Mouse (Mus musculus) liver, embryonic 11.5 days (tissue): Measurements from ENCODE around the gene Gm4216. TPM values are rescaled to one million over a fixed set of nuclear protein-coding genes. Genes with fewer than 3 reads are reported as not detected.
"Not testable (repeated sequence)": the region's sequence is repeated elsewhere in the genome, so short reads cannot be mapped to it uniquely, and the experiment has no call there.

Experiments used
- ATAC-seq: fragments of 200-750 bp; cut with Nextera tagmentation; replicated peaks from 2 replicates; pipeline ENCODE4 v1.8.0; 2017; ENCODE audit warnings: moderate number of reproducible peaks, mild to moderate bottlenecking, moderate TSS enrichment, moderate library complexity; ENCODE audit not compliant: low FRiP score
- DNase-seq: peaks from one replicate; pipeline ENCODE4 v3.0.0-alpha.2; 2017; ENCODE audit warnings: low spot score
- H3K27ac ChIP-seq: fragments of 300-500 bp; sonication (generic); 2 replicates; pipeline ENCODE4 v1.5.1; 2014; ENCODE audit warnings: mild to moderate bottlenecking, low read depth, low read length, control low read depth
- H3K27me3 ChIP-seq: fragments of 300-500 bp; sonication (generic); replicated peaks from 2 replicates; pipeline ENCODE4 v1.6.1; 2014; ENCODE audit warnings: low read length, mixed read lengths; ENCODE audit not compliant: control insufficient read depth, insufficient read depth
- H3K36me3 ChIP-seq: fragments of 300-500 bp; sonication (generic); 2 replicates; pipeline ENCODE4 v1.6.1; 2014; ENCODE audit warnings: mild to moderate bottlenecking, low read length, moderate library complexity, mixed read lengths; ENCODE audit not compliant: control insufficient read depth, insufficient read depth
- H3K4me1 ChIP-seq: fragments of 300-500 bp; sonication (generic); replicated peaks from 2 replicates; pipeline ENCODE4 v1.6.1; 2014; ENCODE audit warnings: low read length, mixed read lengths; ENCODE audit not compliant: control insufficient read depth, insufficient read depth
- H3K4me2 ChIP-seq: fragments of 300-500 bp; sonication (generic); 2 replicates; pipeline ENCODE4 v1.6.1; 2014; ENCODE audit warnings: mild to moderate bottlenecking, control low read depth, moderate library complexity
- H3K4me3 ChIP-seq: fragments of 300-500 bp; sonication (generic); 2 replicates; pipeline ENCODE4 v1.5.1; 2014; ENCODE audit warnings: low read depth, low read length, control low read depth
- H3K9ac ChIP-seq: fragments of 300-500 bp; sonication (generic); 2 replicates; pipeline ENCODE4 v1.6.1; 2014; ENCODE audit warnings: low read depth, low read length, control low read depth
- H3K9me3 ChIP-seq: fragments of 300-500 bp; sonication (generic); 2 replicates; pipeline ENCODE4 v1.6.1; 2016; ENCODE audit warnings: low read length, inconsistent platforms, mixed read lengths; ENCODE audit not compliant: control insufficient read depth
- WGBS: fragments of 180-500 bp; shearing (Covaris S2); extraction: QIAGEN DNeasy Blood & Tissue Kit; methylation state at CpG from one replicate; pipeline ENCODE4 v1.1.7; 2014; 5-methylcytosine and 5-hydroxymethylcytosine counted together
- polyA plus RNA-seq: library from polyadenylated mRNA; unstranded; fragments of >200 nt; fragmentation: Nextera tagmentation; extraction: Ambion mirVana; gene quantifications from 2 replicates; pipeline ENCODE4 v1.2.1, GENCODE M21; 2014

Gm4216 gene
- polyA plus RNA-seq: not detected in 2 replicates

DNA sequence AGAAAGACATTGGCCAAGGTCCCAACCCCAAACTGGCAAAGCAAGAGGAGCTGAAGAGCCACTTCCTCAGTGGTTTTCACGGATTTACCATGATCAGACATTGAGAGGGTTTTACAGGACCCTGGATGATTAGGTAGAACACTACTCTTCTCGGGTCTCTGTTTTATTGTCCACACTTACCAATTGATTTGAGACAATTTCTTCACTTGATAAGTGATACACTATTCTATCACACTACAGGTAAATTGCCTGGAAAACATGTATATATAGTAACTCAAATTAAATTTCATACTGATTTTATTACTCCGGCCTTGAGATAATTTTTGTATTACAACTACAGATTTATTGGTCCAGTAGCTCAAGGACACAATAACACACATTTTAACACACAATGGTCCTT is at the start of gene Gm4216:
Gene Gm4216, minus strand, starts transcription at position 101 of the 400 bp plus-strand sequence.
- not testable (repeated sequence) for H3K9ac ChIP-seq, H3K9me3 ChIP-seq, H3K36me3 ChIP-seq, H3K4me3 ChIP-seq, H3K27me3 ChIP-seq, H3K27ac ChIP-seq, H3K4me1 ChIP-seq, H3K4me2 ChIP-seq, ATAC-seq, DNase-seq
- WGBS: no CpG with 5 or more reads among the region's 3 CpGs

- H3K27ac ChIP-seq, H3K9me3 ChIP-seq, H3K36me3 ChIP-seq, H3K4me3 ChIP-seq, ATAC-seq, H3K27me3 ChIP-seq, H3K4me1 ChIP-seq, DNase-seq, H3K9ac ChIP-seq, H3K4me2 ChIP-seq: not testable (repeated sequence)
- no CpG with 5 or more reads among the region's 1 CpGs for WGBS
These were observed 47.6 kb upstream of the Gm4216 start, which contains the start of gene Gm8720 for GRCm38 (mm10) chr7:23067356-23067755. Gene Gm8720 (minus strand): TSS chr7:23067456.

GRCm38 (mm10) chr7:23055240-23055639 is 35.5 kb upstream of the Gm4216 start, which contains the start of gene Vmn1r163:
Gene Vmn1r163 (plus strand): TSS chr7:23055540.
- H3K4me2 ChIP-seq, H3K27ac ChIP-seq, H3K9ac ChIP-seq, H3K27me3 ChIP-seq, H3K4me1 ChIP-seq, ATAC-seq, H3K9me3 ChIP-seq, DNase-seq, H3K4me3 ChIP-seq, H3K36me3 ChIP-seq: not testable (repeated sequence)
- no CpG with 5 or more reads among the region's 1 CpGs for WGBS

GRCm38 (mm10) chr7:22984573-22984972 is 35.1 kb downstream of the Gm4216 start, which contains the start of gene Gm4214:
Gene Gm4214 (minus strand): TSS chr7:22984673.
- not testable (repeated sequence) for H3K27ac ChIP-seq, H3K9me3 ChIP-seq, H3K9ac ChIP-seq, H3K4me1 ChIP-seq, H3K36me3 ChIP-seq, DNase-seq, H3K4me3 ChIP-seq, ATAC-seq, H3K4me2 ChIP-seq, H3K27me3 ChIP-seq
- WGBS: no CpG with 5 or more reads among the region's 5 CpGs

Other genes starting within 250 kb of the Gm4216 start
- not detected in 2 replicates for gene Vmn1r158, start 229.1 kb downstream of the Gm4216 start, polyA plus RNA-seq
- gene Vmn1r159, start 176.3 kb downstream of the Gm4216 start, polyA plus RNA-seq: not detected in 2 replicates
- gene Vmn1r160, start 148.7 kb downstream of the Gm4216 start, polyA plus RNA-seq: not detected in 2 replicates
- not detected in 2 replicates for gene Gm4214, start 35.2 kb downstream of the Gm4216 start, polyA plus RNA-seq
- not detected in 2 replicates for gene Vmn1r163, start 35.6 kb upstream of the Gm4216 start, polyA plus RNA-seq
- not detected in 2 replicates for gene Gm8720, start 47.5 kb upstream of the Gm4216 start, polyA plus RNA-seq
- gene Gm10662, start 124.6 kb upstream of the Gm4216 start, polyA plus RNA-seq: not detected in 2 replicates
- not detected in 2 replicates for gene Vmn1r165, start 197.4 kb upstream of the Gm4216 start, polyA plus RNA-seq
- gene Vmn1r166, start 231.8 kb upstream of the Gm4216 start, polyA plus RNA-seq: not detected in 2 replicates